Mouse (Mus musculus) testis, adult 2 months (tissue): Measurements from ENCODE around the gene Nell2.

Source experiments
- CTCF ChIP-seq: fragments of 200-500 bp; IDR thresholded peaks from 2 replicates; pipeline ENCODE4 v1.5.1; 2012; ENCODE audit warnings: low read depth, mild to moderate bottlenecking, inconsistent platforms, low read length, moderate library complexity; ENCODE audit not compliant: control insufficient read depth, insufficient read depth, insufficient replicate concordance
- POLR2A ChIP-seq: fragments of 200-500 bp; IDR thresholded peaks from 2 replicates; pipeline ENCODE4 v1.6.1; 2012; ENCODE audit warnings: low read depth, mild to moderate bottlenecking, inconsistent platforms, low read length, moderate library complexity; ENCODE audit not compliant: control insufficient read depth

DNA sequence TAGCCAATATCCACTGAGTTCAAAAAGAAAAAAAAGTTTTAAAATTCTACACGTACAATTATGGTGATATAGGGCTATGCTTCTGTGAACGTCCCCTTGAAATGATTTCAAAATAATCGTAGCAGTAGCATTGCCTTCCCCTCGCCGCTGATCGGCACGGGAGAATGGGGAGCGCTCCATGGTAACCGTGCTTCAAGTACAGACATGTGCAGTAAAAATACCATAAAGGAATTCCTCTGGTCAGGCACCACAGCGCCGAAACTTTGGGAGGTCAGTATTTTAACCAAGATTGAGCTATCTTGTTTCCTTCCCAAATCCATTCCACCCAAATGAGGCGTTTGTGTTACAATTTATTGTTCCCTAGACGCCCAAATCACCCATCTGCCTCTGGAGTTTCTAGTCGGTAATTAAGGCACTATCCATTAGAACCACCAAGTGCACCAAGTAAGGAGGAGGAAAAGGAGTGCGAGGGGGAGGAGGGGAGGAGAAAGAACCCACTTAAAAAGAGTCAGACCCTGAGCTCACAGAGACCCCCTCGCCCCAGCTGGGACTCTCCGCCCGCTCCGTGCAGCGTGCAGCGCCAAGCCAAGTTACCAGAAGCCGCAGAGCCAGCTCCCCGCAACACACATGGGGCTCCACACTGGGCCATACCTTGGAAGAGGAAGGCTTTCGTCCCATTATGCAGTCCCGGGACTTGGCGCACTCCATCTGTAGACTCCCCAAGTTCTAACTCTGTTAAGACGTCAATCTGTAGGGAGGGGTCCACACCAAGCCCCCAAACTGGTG lies 1.5 kb downstream of the Nell2 start:
- no peak for TF ChIP-seq CTCF
- TF ChIP-seq POLR2A: no peak
